Mouse (Mus musculus) layer of hippocampus, adult 11-12 months (tissue): ENCODE measurements around the gene Krcc1.
"Not testable (repeated sequence)": the region's sequence is repeated elsewhere in the genome, so short reads cannot be mapped to it uniquely, and the experiment has no call there.

Source experiments
- DNase-seq: peaks from one replicate; pipeline ENCODE4 v3.0.0; 2022; ENCODE audit warnings: low spot score

Krcc1 gene

GRCm38 (mm10) chr6:71262142-71262833, 9.2 kb upstream of the Krcc1 start:
- DNase-seq = no peak

- not testable (repeated sequence) for DNase-seq
These were observed 3.9 kb upstream of the Krcc1 start for GRCm38 (mm10) chr6:71267603-71268002.

DNA sequence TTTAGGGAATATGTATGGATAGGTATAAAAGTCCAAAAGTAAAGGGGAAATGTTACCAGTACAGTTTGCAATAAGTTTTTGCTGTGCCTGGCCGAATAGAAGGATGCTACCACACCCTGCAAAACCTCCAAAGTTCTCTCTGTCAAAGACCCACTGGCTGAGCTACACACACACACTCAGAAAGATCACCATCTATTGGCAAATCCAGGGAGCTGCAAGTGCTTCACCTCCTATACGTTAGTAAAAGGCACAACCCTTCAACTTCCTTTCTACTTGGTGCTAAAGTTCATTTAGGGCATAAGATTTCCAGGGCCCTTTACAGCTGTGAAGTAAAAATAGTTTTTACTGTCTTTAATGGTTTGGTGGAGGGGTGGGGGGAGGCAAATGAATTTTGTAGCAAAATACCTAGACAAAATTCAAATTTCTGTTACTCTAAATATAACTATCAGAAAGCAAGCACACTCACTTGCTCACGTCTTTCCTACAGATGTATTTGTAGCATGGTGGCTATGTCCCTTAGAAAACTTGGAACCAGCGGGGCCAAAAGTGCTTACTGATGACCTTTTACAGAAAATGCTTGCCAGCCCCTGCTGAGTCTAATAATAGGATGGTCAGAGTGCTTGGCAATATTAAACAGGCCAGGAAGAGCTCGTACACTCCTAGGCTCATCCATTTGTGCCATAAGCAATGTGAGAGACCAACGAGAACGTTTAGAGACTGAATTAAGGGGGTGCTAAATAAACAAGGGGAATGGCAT, 2.4 kb upstream of the Krcc1 start:
- DNase-seq = no peak

DNA sequence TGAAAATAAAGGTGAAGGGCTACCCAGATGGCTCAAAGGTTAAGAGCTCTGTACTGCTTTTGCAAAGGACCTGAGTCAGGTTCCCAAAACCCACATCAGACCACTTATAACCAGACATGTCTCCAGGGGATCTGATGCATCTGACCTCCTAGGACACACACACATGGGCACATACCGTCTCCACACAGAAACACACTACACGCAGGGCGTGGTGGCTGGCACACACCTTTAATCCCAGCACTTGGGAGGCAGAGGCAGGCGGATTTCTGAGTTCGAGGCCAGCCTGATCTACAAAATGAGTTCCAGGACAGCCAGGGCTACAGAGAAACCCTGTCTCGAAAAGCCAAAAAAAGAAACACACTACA, 1.8 kb upstream of the Krcc1 start:
- DNase-seq = not testable (repeated sequence)

DNA sequence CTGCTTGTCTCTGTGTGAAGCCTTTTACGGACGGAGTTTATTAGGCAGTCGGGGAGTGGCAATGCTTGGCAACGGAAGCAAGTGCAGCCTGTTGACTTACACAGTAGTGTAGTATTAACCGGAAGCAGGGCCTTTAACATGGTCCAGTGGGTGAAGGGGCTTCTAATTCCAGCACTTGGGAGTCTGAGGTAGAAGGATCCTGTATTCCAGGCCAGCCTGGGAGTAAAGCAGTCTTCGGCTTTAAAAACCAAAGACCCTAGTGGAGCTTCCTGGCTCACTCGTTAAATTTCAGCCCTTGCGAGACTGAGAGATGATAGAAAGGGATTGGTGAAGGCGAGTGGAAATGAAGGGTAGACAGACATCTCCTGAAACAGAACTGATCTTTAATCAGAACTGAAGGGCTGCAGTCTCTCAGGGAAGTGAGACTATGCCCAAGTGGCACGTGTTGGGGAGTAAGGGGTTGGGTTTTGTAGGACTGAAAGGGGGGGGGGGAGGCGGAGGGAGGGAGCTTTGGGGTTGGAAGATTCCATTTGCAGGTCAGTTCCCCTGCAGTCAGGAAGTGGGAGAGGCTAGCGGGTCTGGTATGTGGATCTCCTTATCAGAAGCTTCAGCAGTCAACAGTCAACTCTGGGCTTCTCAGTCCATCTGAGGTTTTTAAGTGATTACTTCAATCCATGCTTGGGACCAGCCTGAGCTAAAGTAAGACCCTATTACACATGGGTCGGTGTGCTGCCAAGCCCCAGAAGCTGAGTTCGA, 998 bp upstream of the Krcc1 start:
- DNase-seq = peak; percentile 34

DNA sequence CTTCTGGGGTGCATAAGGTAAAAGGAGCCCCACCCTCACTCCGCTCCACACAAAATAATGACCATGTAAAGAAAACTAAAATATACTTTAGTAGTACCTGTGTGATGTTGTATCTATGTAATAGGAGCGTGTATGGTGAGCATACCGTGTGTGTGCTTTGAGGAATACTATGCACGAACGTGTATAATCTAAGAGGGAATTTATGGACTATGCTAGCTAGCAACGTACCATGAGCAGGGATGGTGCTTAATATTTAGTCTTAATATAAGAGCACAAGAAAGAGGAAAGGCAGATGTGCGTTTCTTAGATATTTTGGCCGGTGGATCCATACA, 454 bp upstream of the Krcc1 start:
- no peak for DNase-seq

- DNase-seq = no peak
These were observed 852 bp downstream of the Krcc1 start for GRCm38 (mm10) chr6:71272316-71272741.

GRCm38 (mm10) chr6:71273715-71274114, 2.2 kb downstream of the Krcc1 start:
- no peak for DNase-seq

- DNase-seq = no peak
These were observed 3.1 kb downstream of the Krcc1 start for GRCm38 (mm10) chr6:71274621-71275020.

DNA sequence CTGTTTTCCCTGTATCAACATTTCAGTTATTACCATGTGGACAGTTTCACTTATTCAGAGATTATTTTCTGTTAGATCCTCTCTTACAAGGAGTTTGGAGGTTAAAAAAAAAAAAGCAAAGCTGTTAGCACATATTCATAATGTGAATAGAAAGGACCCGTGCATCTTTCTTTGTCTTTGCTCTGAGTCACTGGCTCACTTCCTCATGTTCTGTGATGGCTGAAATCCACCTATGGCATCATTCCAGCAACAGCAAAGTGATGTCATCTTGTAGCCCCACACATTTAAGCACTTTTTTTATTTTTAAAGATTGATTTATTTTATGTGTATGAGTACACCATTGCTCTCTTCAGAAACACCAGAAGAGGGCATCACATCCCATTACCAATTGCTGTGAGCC, 7.9 kb downstream of the Krcc1 start:
- no peak for DNase-seq

DNA sequence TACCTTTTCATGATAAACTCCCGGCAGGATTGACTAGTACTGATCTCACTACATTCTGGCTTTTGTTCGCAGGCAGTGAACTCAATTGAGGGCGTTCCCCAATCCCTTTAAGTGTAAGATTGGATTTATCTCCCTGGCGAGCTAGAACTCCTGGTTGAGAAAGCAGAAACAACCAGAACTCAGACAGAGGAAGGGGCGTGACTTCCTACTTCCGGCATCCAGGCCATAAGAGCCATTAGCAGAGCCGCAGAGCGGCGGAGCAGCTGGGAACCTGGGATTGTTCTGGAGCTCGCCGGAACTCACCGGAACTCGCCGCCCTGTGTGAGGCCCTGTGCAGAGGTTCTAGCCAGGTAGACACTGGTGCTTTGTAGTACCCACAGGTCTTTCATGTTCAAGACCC, 22.0 kb downstream of the Krcc1 start:
- DNase-seq = no peak

DNA sequence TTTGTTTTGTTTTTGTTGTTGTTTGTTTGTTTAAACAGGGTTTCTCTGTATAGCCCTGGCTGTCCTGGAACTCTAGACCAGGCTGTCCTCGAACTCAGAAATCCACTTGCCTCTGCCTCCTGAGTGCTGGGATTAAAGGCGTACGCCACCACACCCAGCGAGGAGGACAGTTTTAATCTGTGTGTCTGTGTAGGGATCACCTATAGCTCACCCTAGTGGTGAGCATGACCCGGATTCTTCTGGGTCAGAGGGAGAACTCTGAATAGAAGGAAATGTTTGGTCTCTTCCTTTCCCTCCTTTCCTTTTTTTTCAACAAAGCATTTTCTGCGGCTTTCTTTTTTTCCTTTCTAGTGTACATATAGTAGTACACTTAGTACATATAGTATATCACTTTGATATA, 23.8 kb downstream of the Krcc1 start:
- DNase-seq = no peak

DNA sequence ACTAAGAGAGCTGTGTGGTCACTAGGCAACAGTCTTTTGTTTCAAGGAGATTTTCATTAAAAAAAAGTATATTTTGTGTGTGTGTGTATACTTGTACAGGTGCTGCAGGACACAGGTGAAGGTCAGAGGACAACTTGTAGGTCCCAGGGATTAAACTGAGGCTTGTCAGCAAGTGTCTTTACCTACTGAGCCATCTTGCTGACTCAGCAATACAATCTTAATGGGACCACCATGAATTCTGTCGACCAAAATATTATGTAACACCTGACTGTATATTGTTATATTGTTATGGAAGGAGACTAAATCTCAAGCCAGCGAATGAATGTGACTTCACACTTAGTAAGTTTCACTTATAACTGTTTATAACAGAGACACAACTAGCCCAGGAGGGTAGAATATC, 26.6 kb downstream of the Krcc1 start:
- no peak for DNase-seq

DNA sequence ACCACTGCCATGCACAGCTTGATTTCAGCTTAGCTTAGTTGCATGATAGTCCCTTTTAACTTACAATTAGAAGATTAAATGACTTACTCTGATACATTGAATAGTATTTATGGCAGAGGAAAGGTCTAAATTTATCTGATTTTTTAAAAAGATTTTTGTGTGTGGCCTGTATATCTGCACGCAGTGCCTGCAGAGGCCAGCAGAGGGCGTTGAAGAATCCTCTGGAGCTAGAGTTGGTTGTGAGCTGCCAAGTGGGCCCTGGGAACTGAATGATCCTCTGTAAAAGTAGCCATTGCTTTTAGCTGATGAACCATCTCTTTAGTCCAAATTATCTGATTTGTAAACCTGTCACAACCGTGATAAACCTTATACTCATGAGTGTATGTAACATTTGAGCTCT, 27.3 kb downstream of the Krcc1 start:
- DNase-seq = no peak

DNA sequence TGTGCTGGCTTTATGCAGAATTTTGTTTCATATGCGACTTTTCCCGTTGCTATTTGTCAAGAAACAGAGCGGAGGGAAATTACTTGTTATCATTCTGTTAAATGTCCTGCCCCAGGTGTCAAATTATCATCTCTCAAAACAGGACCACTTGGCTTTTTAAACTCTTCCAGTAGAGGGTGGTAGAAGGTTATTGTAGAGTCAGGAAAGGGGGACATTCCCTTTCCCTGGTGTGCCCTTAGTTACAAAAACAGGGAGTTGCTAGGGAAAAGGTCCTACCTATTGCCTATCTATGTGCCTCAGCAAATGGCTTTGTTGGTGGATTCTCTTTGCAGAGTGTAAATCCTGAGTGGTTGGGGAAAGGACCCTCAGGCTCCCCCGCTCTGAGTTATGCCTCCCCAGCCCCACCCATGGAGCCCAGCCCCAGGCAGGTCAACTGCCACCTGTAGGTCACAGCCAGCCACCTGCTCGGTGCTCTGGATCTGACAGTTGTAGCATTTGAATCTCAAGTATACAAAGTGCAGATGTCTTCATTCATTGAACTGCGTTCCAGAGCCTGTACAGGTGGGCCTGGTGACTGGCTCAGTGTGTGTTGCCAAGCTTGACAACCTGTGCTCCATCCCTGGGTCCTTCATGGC, 30.7 kb downstream of the Krcc1 start:
- no peak for DNase-seq

GRCm38 (mm10) chr6:71307486-71307885, 36.0 kb downstream of the Krcc1 start:
- DNase-seq = no peak

DNA sequence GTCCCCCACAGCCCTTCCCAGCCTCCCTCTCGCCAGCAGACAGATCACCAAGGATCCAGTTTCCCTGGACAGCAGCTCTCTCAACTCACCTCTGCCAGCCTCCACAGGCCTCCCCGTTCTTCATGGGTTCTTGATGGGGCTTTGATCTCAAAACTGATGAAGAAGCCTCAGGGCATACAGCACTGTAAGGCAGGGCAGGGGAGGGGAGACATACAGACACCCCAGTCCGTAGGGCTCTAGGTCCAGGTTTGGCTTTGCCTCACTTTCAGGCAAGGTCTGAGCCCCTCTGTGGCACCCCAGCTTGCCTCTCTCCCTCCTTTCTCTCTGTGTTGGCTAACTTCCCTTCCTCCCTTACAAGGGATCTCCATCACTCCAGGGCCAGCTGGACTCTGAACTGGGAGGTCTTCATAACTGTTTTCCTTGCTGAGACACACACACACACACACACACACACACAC, 50.4 kb downstream of the Krcc1 start, which contains the start of gene Smyd1:
Gene Smyd1 (minus strand): TSS at position 408 of the 458 bp plus-strand sequence.
- no peak for DNase-seq

GRCm38 (mm10) chr6:71322491-71322921, 51.0 kb downstream of the Krcc1 start, which contains the start of gene Cd8b1:
Gene Cd8b1, plus strand, starts transcription at chr6:71322788.
- DNase-seq = no peak

GRCm38 (mm10) chr6:71324816-71325215, 53.3 kb downstream of the Krcc1 start:
- DNase-seq = no peak

GRCm38 (mm10) chr6:71329881-71330280, 58.4 kb downstream of the Krcc1 start:
- no peak for DNase-seq

GRCm38 (mm10) chr6:71330486-71330885, 59.0 kb downstream of the Krcc1 start:
- no peak for DNase-seq

- not testable (repeated sequence) for DNase-seq
These were observed 60.0 kb downstream of the Krcc1 start for GRCm38 (mm10) chr6:71331491-71331890.
